Mouse (Mus musculus) c-Kit-positive CD71-positive TER-119-negative erythroid progenitor cells, embryonic 14.5 days (primary cell): ENCODE data around the gene Pianp.

Experiments
- DNase-seq: peaks from one replicate; pipeline ENCODE4 v3.0.0-alpha.2; 2013; ENCODE audit warnings: low read depth

The Pianp gene

DNA sequence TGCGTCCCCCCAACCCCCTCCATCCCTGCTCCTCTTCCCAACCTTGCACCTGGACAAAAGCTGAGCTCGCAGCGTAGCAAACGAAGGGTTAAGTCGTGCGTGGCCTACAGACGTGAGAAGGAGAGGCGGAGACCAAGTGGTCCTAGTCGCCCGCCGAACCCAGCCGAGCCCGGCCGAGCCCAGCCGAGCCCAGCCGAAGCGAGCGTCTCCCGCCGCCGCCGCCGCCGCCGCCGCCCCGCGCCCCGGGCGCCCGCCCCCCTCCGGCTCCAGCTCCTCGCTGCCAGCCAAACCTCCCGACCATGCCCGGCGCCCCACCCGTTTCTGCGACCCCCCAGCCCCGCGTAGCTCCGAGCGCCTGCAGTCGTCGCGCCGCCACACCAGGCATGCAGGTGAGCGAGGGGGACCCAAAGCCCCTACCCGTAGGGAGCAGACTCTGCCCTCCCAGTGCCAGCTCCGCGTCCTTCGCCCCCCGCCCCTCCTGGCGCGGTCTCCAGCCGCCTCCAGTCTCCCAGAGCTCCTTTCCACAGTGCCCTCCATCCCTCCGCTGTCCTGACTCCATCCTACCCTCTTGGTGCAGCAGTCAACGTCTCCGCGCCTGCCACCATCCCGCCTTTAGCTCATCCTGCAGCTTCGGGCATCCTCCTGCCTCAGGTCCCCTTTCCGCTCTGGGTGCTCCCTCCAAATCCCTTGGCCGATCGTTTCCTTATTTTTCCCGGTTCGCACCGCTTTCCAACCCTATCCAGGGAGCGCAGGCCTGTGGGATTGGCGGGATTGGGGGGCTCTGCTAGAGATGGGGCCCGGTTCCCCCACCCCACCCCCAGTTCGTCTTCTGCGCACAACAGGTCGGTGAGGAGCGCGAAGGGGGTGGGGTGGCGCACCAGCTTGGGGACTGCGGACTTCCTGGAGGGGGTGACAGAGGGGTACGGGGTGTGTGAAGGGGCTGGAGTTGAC, at the start of gene Pianp:
Pianp (plus strand) TSS at position 144 of the 951 bp plus-strand sequence.
- peak; percentile 27 for DNase-seq

DNA sequence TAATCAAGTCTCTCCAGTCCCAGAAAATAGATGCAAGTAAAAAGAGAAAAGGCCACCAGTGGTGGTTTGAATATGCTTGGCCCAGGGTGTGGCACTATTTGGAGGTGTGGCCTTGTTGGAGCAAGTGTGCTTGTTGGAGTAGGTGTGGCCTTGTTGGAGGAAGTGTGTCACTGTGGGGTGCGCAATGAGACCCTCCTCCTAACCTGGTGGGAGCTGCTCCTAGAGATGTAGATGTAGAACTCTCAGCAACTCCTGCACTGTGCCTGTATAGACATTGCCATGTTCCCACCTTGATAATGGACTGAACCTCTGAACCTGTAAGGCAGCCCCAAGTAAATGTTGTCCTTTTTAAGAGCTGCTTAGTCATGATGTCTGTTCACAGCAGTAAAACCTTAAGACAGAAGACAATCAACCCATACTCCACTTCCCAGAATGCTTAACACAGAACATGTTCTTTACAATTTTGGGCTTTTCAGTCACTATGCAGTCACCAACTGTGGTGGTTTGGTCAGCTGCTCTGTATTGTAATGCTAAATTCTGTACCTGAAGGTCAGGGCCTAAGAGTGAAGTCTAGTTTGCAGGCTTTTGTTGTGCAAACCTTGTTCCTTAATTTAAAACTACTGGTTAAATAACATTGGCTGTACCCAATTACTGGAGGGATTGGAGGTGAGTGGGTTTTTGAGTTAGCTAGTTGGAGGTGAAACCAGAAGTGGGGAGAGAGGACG, 42.3 kb upstream of the Pianp start:
- DNase-seq, result no peak

DNA sequence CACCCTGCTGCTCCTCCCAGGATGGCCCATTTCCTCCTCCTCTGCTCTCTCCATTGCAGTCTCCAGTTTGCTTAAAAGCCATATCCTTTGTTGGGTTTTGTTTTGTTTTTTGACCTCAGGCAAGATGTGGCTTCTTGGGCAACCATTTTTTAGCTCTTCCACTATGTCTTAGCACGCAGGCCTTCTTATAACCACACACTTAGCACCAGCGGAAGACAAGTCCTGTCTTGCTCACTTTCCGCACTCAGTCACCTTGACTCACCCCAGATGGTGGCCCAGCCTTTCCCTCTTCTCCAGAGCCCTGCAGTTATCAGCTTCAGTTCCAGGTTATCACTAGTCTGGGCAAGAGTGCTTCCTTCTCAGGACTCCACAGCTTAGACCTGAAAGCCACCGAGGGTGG, 41.3 kb upstream of the Pianp start:
- DNase-seq, result no peak

DNA sequence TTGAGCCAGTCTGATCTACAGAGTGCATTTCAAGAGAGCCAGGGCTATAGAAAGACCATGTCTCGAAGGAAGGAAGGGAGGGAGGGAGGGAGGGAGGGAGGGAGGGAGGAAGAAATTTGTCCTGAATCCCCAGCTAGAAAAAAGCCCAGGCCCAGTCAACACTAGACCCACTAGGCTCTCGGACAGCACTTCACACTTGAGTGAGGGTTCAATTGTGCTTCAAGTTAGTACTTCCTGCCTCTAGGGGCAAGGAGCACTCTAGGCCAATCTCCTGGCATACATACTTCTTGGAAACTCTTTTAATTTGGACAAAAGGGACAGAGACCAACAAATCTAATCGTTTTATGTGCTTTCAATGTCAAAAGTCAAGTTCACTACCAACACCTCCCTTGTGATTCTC, 38.4 kb upstream of the Pianp start:
- DNase-seq, result no peak

DNA sequence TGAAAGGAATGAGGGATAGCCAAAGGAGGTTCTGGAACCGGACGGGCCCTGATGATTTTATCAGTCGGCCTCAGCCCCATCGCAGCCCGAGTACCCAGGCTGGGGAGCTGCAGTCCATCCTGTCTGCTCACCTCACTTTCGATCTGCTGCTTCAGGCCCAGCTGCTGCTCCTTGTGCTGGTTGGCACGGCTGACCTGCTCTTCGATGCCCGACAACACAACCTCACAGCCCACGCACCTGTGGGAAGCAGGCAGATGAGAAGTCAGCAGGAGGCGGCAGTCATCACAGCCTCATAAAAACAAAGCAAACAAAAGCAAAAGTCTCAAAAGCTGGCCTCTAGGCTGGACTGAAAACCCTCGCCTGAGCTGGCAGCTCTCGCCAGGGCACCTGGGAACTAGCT, 36.5 kb upstream of the Pianp start:
- DNase-seq, result no peak

DNA sequence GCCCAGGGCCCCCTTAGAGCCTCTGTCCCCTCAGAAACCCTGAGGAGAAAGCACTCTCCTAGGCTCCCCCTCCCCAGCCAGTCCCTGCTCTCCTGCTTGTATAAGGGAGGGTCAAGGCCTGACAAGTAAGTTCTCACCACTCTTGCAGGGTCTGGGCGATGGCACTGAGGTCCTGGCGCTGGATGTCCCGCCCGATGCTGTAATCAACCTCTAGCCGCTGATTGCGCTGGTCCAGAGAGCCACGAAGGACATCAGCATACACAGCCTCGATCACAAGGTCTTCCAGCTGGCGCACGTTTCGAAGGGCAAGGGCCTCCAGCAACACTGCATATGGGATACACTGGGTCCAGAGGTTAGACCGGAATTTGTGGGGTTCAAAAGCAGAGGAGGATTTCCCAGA, 35.5 kb upstream of the Pianp start:
- no peak for DNase-seq

DNA sequence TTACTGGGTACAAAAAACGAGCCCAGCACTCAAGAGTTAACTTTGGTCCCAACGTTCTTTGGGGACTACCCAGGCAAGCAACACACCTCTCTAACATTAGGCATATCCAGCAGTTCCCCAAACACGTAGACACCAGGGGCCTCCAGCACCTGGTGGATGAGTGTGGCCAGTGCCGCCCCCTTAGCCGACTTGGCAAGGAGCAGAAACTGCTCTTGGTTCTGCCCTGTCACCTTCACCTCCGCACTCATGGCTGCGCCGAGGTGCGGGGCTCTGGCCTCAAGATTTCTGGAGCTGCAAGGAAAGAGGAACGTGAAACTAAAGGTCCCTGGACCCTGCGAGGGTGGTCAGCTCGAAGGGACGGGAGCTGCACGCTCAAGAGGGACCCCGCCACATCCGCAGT, 31.9 kb upstream of the Pianp start:
- peak; percentile 19 for DNase-seq

DNA sequence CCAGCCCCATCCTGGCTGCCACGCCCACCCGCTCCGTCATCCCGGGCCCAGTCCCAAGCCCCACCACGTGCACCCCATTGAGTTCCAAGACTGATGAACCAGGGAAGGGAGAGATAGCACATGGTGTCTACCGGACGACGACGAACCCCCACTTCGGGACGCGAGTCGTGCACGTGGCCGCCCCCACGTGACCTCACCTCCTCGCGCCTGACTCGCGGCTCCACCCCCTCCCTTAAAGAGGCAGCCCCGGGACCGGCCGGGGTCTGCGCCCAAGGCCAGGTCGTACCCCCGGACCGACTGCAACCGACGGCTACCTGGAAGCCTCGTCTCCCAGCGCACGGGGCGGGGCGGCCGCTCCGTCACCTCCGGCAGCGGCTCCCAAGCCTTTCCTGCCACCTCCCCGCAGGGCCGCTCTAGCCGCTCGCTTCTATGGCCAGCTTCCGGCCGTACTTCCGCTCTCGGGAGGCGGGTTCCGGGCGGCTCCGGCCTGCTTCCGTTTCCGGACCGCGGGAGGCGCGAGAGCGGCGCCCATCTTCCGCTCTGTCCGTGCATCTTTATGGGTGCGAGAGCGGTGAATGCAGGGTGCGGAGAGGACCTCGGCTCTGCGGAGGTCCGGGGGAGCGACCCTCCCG, 31.3 kb upstream of the Pianp start, which contains the start of gene Cops7a:
Cops7a (minus strand) TSS at position 451 of the 632 bp plus-strand sequence.
- peak; percentile 92 for DNase-seq

DNA sequence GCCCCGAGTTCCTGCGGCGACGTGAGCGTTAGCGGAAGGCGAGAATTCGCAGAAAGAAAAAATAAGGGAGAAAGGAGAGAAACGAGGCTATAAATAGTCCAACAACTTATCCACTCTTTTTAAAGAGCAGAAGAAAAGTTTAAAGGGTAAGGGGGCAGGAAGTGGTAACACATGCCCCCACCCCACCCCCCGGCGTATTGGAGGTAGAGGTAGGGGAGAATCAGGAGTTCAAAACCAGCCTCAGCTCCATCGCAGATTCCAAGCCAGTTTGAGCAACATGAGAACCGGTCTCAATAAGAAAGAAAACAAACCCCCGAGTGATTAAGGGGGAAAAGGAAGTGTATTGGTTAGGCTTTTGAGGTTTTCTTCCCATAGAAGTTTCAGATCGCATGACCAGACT, 30.7 kb upstream of the Pianp start:
- peak; percentile 23 for DNase-seq

DNA sequence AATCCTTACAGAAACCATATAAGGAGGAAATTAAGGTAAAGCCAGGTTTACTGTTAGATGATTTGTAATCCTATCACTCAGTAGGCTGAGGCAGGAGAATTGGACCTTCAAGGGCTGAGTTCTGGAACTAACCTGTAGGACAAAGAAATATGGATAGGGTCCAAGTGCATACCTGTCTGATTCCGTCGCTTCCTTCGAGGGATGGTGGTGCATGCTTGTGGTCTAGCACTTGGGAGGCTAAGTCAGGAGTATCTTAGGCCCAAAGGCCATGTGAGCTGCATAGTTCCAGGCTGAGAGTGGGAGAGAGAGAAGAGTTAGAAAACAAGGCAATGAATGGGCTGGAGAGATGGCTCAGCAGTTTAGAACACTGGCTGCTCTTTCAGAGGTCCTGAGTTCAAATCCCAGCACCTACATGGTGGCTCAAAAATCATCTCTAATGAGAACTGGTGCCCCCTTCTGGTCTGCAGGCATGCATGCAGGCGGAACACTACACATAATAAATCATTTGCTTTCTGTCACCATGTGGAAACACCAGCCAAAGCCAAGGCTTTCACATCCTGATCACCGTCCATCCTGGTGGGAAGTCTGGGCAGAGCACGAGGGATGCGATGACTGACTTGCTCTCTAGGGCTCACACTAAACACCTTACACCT, 29.9 kb upstream of the Pianp start:
- DNase-seq, result no peak

DNA sequence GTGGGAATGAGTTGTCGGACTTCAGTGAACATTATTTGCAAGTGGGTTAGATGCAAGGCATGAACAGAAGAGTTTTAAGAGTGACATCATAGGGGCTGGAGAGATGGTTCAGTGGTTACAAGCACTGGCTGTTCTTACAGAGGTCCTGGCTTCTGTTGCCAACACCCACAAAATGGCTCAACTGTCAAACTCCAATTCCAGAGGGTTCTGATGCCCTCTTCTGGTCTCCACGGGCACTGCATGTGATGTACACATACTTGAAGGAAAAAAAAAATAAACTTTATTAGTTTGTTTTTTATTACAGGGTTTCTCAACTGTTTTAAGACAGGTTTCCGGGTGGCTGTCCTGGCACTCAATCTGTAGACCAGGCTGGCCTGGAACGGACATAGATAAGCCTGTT, 28.7 kb upstream of the Pianp start:
- DNase-seq, result peak; percentile 52

DNA sequence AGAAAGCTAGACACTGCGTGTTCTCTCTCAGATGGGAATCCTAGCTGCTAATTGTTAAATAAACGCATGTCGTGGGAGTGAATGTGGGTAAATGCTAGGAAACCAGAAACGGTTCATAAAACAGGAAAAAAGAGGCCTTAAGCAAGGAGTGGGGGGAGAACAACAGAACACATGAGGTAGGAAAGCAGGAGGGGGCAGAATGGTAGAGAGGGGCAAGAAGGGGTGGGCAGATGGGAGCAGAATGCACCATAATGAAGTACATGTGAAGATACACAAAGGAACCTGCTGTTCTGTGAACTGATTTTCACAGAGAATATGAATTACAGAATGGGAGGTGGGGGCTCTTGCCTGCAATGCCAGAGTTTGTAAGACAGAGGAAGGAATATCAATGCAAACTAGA, 4.3 kb upstream of the Pianp start:
- no peak for DNase-seq

DNA sequence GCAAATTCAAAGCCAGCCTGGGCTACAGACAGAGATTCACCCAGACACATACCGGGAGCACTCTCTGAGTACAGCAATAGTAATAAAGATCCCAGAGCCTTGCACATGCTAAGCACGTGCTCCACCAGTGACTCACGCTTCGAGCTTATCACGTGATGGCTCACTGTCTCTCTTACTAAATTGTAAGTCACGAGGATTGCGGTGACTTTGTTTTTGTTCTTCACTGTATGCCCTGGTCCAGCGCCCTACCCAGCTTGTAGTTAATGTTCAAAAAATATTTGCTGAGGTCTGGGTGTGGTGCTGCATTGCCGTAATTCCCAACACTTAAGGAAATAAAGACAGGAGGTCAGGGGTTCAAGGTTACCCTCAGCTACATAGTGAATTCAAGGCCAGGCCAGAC, 3.1 kb upstream of the Pianp start:
- no peak for DNase-seq

DNA sequence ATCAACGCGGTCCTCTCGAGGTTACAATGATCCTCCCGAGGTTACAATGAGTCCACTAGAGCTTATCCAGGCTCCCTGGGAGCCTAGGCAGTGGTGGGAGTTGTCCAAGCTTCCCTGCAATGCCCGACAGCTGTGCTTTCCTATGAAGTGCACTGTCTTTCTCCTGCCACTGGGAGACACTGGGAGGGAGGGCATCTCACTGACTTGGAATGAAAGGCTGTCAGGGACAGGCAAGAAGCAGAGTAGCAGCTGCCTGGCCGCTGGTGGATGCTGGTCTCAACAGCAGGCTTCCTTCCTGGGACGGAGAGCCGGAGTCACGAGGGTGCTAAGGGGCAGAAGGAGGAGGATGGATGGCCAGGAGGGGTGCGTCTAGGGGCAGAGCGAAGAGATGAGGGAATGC, 2.6 kb upstream of the Pianp start:
- no peak for DNase-seq

DNA sequence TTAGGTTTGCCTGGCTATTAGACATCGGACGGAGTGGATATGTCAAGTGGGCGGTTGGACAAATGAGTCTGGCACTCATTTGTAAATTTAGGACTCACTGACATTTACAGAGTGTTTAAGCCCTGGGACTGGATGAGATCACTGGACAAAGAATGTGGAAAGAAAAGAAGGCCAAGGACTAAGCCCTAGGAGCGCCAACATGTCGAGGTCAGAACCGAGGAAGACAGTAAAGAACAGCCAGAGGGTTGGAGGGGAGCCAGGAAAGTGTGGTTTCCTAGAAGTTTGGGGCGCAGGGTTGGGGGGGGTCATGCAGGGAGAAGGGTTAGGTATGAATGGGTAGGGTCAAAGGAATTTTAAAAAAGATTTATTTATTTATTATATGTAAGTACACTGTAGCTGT, 1.2 kb upstream of the Pianp start:
- no peak for DNase-seq

DNA sequence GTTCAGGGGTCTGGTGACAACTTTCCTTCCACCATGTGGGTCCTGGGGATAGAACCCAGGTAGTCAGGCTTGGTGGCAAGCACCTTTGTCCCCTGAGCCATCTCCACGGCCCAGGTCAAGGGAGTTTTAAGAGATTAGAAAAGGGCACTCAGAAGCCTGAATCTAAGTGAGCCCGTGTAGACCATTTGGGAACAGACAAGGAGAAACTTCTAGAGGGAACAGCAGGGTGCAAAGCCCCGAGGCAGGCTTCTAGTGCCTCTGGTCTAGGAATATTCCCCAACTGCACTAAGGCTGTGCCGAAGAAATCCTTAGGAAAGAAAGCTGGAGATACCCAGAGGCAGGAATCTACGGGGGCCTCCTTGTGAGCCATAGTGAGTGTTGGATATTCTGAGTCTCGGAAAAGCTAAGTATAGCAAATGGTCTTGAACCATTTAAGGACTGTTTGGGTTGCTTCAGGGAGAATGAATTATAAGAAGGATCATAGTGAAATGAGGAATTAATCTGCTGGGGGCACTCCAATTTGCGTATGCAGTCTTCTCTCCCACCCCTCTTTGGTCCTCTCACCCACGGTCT, 577 bp upstream of the Pianp start:
- DNase-seq, result no peak

DNA sequence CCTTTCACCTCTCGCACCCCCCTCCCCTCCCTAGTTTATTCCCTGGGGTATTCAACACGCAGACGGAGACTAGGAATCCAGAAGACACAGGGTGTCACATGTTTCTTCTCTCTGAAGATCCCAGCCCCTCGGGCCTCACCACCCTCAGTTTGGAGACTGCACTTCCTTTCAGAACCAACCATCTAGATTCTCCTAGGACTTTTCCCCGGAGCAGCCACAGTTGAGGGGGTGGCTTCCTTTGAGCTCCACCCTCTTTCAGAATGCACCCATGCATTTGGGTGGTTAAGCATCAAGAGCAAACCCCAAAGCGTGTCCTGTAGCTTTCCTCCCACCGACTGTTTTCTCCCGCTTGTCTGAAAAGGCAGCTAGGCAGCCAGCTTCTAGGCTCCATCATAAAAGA, 1.6 kb downstream of the Pianp start:
- DNase-seq, result no peak

DNA sequence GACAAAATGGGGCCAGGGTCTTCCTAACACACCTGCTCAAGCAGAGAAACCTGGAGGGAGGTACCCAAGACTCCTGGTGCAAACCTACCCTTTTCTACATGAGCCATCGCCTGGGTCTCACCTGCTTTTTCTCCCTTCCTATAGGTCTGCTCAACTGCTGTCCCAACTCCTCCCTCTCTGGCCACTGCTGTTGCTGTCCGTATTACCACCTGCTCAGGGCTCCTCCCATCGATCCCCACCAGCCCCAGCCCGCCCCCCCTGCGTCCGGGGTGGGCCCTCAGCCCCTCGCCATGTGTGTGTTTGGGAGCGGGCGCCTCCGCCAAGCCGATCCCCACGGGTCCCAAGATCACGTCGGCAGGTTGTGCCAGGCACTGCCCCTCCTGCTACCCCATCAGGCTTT, 2.6 kb downstream of the Pianp start:
- DNase-seq, result no peak

DNA sequence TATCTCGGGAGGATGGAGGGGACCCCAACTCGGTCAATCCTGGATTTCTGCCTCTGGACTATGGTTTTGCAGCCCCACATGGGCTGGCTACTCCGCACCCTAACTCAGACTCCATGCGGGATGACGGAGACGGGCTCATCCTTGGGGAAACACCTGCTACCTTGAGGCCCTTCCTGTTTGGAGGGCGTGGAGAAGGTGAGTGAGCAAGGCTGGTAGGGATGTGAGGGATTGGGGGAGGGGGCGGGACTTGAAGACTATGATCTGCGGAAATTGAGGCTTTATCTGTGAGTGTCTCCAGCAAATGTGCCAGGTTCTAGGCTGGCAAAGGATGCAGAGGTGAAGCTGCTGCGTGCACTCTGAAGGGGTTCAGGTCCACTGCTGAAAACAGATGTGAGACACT, 3.1 kb downstream of the Pianp start:
- DNase-seq, result no peak

DNA sequence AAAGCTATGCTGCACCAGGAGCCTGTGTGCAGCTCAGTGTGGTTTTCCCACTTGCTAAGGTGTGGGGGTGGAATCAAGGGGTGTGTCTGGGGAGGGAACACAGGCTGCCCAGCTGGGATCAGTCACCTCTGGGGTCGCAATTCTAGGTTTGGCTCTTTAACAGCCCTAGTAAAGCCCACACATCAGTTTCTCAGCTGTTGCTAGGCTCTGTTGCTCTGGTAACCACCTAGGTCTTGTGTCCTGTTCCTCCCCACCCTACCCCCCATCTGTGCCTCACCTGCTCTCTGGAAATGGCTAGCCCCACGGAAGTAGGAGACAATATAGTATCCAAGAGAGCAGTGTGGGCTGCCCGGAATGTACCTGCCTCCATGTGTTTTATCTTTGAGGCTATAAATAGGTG, 7.2 kb downstream of the Pianp start:
- DNase-seq, result no peak

DNA sequence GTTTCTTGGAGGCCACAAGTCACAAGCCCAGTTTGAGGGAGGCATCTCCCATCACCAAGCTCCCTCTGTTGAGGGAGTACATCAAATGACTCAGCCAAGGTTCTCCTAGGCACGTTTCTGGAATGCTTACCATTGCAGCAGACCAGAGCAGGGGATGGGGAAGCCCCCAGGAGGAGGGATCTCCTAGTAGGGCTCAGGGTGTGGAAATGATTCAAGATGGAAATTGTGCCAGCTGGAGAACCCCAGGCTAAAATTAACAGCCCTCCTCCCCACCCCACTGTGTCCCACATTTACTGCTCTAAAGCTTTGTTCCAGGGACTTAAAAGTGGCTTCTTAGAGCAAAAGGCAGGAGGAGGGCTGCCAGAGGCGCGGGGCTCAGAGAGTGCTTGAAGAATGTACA, 8.6 kb downstream of the Pianp start:
- DNase-seq, result no peak

DNA sequence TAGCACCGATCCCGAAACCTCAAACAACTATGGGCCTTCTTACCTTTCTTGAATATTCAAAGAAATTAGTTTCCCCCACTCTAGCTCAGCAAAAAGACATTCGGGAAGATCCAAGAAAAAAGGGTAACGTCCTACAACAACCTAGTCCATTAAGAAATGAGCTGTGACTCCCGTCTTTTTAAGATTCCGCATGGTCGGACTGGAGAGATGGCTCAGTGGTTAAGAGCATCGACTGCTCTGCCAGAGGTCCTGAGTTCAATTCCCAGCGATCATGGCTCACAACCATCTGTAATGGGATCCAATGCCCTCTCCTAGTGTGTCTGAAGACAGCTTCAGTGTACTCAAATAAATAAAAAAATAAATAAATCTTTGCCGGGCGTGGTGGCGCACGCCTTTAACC, 11.6 kb downstream of the Pianp start:
- no peak for DNase-seq
